Comparison of ENCODE assay signal across 13 mouse cellular contexts in genomic region chr7:73551370-73551769, GRCm38 (mm10). TPM values are rescaled to one million over a fixed set of nuclear protein-coding genes. Genes with fewer than 3 reads are reported as not detected.
DNase-seq lines count a peak whose midpoint lies in the region; ATAC-seq and TF ChIP-seq lines count a peak whose summit lies in the region.
"Had no signal": no experiment of that assay in that cellular context is flagged by ENCODE, and none has a peak within 500 bp of the region (broad histone marks: within the 10 kb centered on the region; RNA-seq: fewer than 3 reads in every experiment).

No protein-coding gene starts in this region.

- no peak overlapping the region for H3K9ac ChIP-seq in heart, embryonic 14.5 days (ENCODE audit: low read length)

- no peak overlapping the region for H3K4me3 ChIP-seq in heart, embryonic 14.5 days (ENCODE audit: control insufficient read depth in 1 of 2, insufficient read depth in 1 of 2, low read depth in 1 of 2, low read length in 2 of 2)
- H3K4me3 ChIP-seq in megakaryocyte, embryonic 14.5 days (replicated peaks): peak overlapping the region; percentile 99
- H3K4me3 ChIP-seq: limb, embryonic 10.5 days had no signal

- TF ChIP-seq CTCF in brain, embryonic 14.5 days (IDR thresholded peaks at IDR 0.05; ENCODE audit: borderline replicate concordance, extremely low read depth, insufficient read depth, insufficient read length): no peak

- peaks cover 4 to 26% of the 10 kb centered on the region in 2 experiments for H3K4me1 ChIP-seq in heart, embryonic 14.5 days (ENCODE audit: control insufficient read depth in 2 of 2, insufficient read depth in 2 of 2, low read length in 2 of 2)
- H3K4me1 ChIP-seq in megakaryocyte, embryonic 14.5 days: peaks cover 45% of the 10 kb centered on the region

- no peaks in the 10 kb centered on the region for H3K9me3 ChIP-seq in heart, embryonic 14.5 days (ENCODE audit: control insufficient read depth, low read length)
- no peaks in the 10 kb centered on the region for H3K9me3 ChIP-seq in megakaryocyte, embryonic 14.5 days
- H3K9me3 ChIP-seq: limb, embryonic 10.5 days had no signal

- DNase-seq in heart, adult 18-20 months: no peak
- peak; percentile 6 for DNase-seq in brain, embryonic 14.5 days (ENCODE audit: low read depth)
- peak; percentile 0 for DNase-seq in yolk sac, embryonic 10.5 days (ENCODE audit: low spot score)
- no peak for DNase-seq in gastrocnemius, adult 18-20 months (ENCODE audit: low spot score)
- DNase-seq: cerebellum, adult 8-10 months; kidney, postnatal 14 days; lung, adult 18-20 months; right cerebral cortex, postnatal 14 days had no signal

- no peak for ATAC-seq in heart, embryonic 14.5 days (ENCODE audit: insufficient number of reproducible peaks, insufficient read depth, low FRiP score, low read depth)
- ATAC-seq in megakaryocyte, adult 5-6 weeks (ENCODE audit: poor library complexity, severe bottlenecking): no peak
- ATAC-seq: Patski had no signal

- no peaks in the 10 kb centered on the region for H3K27me3 ChIP-seq in heart, embryonic 14.5 days (ENCODE audit: control insufficient read depth, insufficient read depth, low read length)
- no peaks in the 10 kb centered on the region for H3K27me3 ChIP-seq in megakaryocyte, embryonic 14.5 days (replicated peaks)
- H3K27me3 ChIP-seq: Patski had no signal

- peaks cover 52% of the 10 kb centered on the region for H3K36me3 ChIP-seq in heart, embryonic 14.5 days (ENCODE audit: control insufficient read depth, insufficient read depth, low read length)
- H3K36me3 ChIP-seq in megakaryocyte, embryonic 14.5 days (replicated peaks; ENCODE audit: low read length): peaks cover 83% of the 10 kb centered on the region

- TF ChIP-seq POLR2A in brain, embryonic 14.5 days (IDR thresholded peaks at IDR 0.05; ENCODE audit: borderline replicate concordance, extremely low read depth, insufficient read depth, insufficient read length, poor library complexity, severe bottlenecking): no peak

- H3K4me2 ChIP-seq in heart, embryonic 14.5 days (ENCODE audit: low read length): peak overlapping the region; percentile 60; the same call in 1 of the 2 replicates

- no peak overlapping the region for H3K27ac ChIP-seq in heart, embryonic 14.5 days (replicated peaks in 1 of 2; ENCODE audit: control insufficient read depth in 1 of 2, insufficient read depth in 1 of 2, low read depth in 2 of 2, low read length in 2 of 2)
- H3K27ac ChIP-seq: limb, embryonic 10.5 days had no signal

RNA-seq across cellular contexts. Expression of gene Chd2, which starts 9.7 kb away (rescaled TPM):
- polyA plus RNA-seq in heart, embryonic 14.5 days (2014; fragmentation: Nextera tagmentation; extraction: Ambion mirVana): 46.9 and 53.0 TPM in 2 replicates
- total RNA-seq in heart, adult 18-20 months (2021): 10 to 100 TPM; 28.2 to 38.8 TPM
- polyA plus RNA-seq in megakaryocyte, embryonic 14.5 days (2012; ENCODE audit: insufficient read depth, low replicate concordance): 3.1 and 38.7 TPM in 2 replicates
- total RNA-seq in megakaryocyte, adult 5-6 weeks (2015): 51.4 and 54.4 TPM in 2 replicates
- total RNA-seq in megakaryocyte, adult 5-6 weeks (2017): 88.6 and 119 TPM in 2 replicates
- polyA plus RNA-seq in brain, embryonic 14.5 days (2012; rRNA removed): 51.8 and 54.9 TPM in 2 replicates
- total RNA-seq in gastrocnemius, adult 18-20 months (2021): 10 to 100 TPM; 29.8 to 39.6 TPM

Comparison
In these comparisons a context has a peak if more than half of its experiments do, and no peak if none do; other contexts are left out.
1. DNase-seq: peak in brain, embryonic 14.5 days (single experiment) and yolk sac, embryonic 10.5 days (single experiment); none in heart, adult 18-20 months (0 of 2) and gastrocnemius, adult 18-20 months (single experiment).